Mouse (Mus musculus) midbrain, embryonic 12.5 days (tissue): Measurements from ENCODE around the gene Plcb3. TPM values are rescaled to one million over a fixed set of nuclear protein-coding genes. Genes with fewer than 3 reads are reported as not detected.
"Not testable (repeated sequence)": the region's sequence is repeated elsewhere in the genome, so short reads cannot be mapped to it uniquely, and the experiment has no call there.

Source experiments
- ATAC-seq: fragments of 200-750 bp; cut with Nextera tagmentation; 2 replicates; pipeline ENCODE4 v1.8.0; 2017; ENCODE audit warnings: low read depth, moderate TSS enrichment, moderate library complexity; ENCODE audit not compliant: low FRiP score
- H3K27ac ChIP-seq: fragments of 300-500 bp; sonication (generic); replicated peaks from 2 replicates; pipeline ENCODE4 v1.5.1; 2016; ENCODE audit warnings: mild to moderate bottlenecking
- H3K27me3 ChIP-seq: fragments of 300-500 bp; sonication (generic); 2 replicates; pipeline ENCODE4 v1.6.1; 2016; ENCODE audit warnings: mild to moderate bottlenecking
- H3K36me3 ChIP-seq: fragments of 300-500 bp; sonication (generic); 2 replicates; pipeline ENCODE4 v1.6.1; 2016
- H3K4me1 ChIP-seq: fragments of 300-500 bp; sonication (generic); 2 replicates; pipeline ENCODE4 v1.6.1; 2016
- H3K4me2 ChIP-seq: fragments of 300-500 bp; sonication (generic); replicated peaks from 2 replicates; pipeline ENCODE4 v1.6.1; 2016; ENCODE audit warnings: mild to moderate bottlenecking, moderate library complexity
- H3K4me3 ChIP-seq: fragments of 300-500 bp; sonication (generic); 2 replicates; pipeline ENCODE4 v1.5.1; 2016; ENCODE audit warnings: mild to moderate bottlenecking
- H3K9ac ChIP-seq: fragments of 300-500 bp; sonication (generic); replicated peaks from 2 replicates; pipeline ENCODE4 v1.6.1; 2016; ENCODE audit warnings: mild to moderate bottlenecking, moderate library complexity
- H3K9me3 ChIP-seq: fragments of 300-500 bp; sonication (generic); 2 replicates; pipeline ENCODE4 v1.6.1; 2016; ENCODE audit warnings: mild to moderate bottlenecking
- WGBS: fragments of 180-500 bp; shearing (Covaris S2); methylation state at CpG from one replicate; pipeline ENCODE4 v1.1.7; 2016; 5-methylcytosine and 5-hydroxymethylcytosine counted together
- polyA plus RNA-seq: library from polyadenylated mRNA; unstranded; fragments of >200 nt; fragmentation: Nextera tagmentation; extraction: Ambion mirVana; gene quantifications from 2 replicates; pipeline ENCODE4 v1.2.1, GENCODE M21; 2016

Plcb3 gene
- polyA plus RNA-seq, 1 experiment from 2014 or later: 22.5 TPM

DNA sequence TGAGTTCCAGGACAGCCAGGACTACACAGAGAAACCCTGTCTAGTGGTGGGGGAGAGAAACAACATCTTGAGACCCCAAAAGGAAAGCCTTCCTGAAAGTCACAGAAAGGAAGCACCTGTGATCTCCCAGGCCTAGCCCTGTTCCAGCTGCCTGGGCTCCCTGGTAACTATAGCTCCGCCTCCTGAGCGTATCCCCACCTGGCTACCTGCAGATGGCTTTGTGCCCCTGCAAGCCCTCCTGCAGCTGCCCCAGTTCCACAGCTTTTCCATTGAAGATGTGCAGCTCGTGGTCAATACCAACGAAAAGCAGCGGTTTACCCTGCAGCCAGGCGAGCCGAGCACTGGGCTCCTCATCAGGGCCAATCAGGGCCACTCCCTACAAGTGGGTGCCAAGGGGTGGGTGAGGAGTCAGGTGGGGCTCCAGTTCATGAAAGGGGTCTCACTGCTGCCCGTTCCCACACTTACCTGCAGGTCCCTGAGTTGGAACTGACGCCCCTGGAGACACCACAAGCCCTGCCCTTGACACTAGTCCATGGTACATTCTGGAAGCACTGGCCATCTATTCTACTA is 21.5 kb upstream of the Plcb3 start:
- no peak for ATAC-seq
- WGBS: 82% methylated on average over 9 of the region's 9 CpGs
- H3K9ac ChIP-seq: no peak overlapping the region
- H3K9me3 ChIP-seq: no peaks in the 10 kb centered on the region
- no peaks in the 10 kb centered on the region for H3K27me3 ChIP-seq
- peaks cover 29% of the 10 kb centered on the region for H3K4me1 ChIP-seq
- no peak overlapping the region for H3K4me3 ChIP-seq
- no peak overlapping the region for H3K27ac ChIP-seq
- no peak overlapping the region for H3K4me2 ChIP-seq
- H3K36me3 ChIP-seq: peaks cover 24% of the 10 kb centered on the region

DNA sequence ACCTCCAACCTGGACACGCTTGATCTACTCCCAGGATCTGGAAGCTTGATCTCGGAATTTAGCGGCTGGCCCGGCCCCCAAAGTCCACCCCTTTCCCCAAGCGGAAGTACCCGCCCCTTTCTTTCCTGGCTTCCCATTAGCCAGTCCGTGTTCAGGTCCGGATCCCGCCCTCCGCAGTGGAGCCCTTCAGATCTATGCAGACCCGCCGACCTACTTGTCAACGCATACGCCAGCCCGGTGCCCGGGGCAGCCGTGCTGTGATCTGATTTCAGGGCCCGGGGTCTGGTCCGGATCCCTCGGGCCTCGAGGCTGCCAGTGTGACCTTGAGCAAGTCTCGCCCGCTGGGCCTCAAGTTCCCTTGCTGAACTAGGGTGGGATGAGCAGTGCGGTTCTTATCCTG is 19.7 kb upstream of the Plcb3 start, which contains the start of the genes Nudt22 and Trpt1:
Nudt22 (minus strand) TSS at position 112 of the 400 bp plus-strand sequence.
Trpt1 (plus strand) TSS at position 126 of the 400 bp plus-strand sequence.
- Histone ChIP-seq H3K4me2 (peak within 1 kb of the TSS; percentile 75), H3K27me3 (no peaks in the 10 kb centered on the region), H3K36me3 (peaks cover 24% of the 10 kb centered on the region), H3K9ac (peak within 1 kb of the TSS; percentile 78), H3K27ac (peak within 1 kb of the TSS; percentile 43), H3K4me3 (peak within 1 kb of the TSS; percentile 64), H3K9me3 (no peaks in the 10 kb centered on the region), H3K4me1 (peaks cover 37% of the 10 kb centered on the region)
- ATAC-seq: peak; percentile 73
- under 1% methylated on average over 24 of the region's 24 CpGs for WGBS

DNA sequence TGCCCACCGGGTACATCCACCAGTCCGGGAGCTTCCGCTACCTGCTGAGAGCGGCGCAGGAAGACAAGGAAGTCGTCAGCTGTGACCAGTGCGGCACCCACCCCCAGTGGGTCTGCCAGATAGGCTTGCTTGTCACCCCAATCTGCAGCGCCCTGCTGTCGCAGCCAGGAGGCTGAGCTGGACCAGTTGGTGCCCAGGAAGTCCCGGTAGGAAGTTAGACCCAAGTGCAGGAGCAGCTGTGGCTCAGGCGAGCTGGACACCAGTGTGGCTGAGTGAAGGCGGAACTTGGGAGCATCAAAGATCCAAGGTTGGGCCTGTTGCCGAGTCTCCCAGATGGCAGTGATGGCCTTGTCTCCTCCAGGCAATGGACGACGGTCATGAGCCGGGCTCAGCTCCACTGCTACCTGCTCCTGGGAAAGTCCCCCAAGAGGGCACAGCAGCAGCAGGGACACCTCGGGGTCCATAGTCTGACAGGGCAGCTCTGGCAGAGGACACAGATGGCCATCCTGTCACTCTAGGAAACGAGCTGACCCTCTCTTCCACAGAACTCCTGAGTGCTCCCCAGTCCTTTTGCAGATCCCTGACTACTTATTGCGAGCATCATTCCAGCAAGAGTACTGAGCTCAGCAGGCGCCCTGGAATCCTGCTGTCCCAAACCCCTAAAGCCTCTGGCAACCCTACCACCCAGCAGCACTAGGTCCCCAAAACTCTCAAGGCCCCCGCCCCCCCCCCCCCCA is 19.2 kb upstream of the Plcb3 start:
- peak overlapping the region; percentile 78 for H3K9ac ChIP-seq
- H3K4me3 ChIP-seq: peak overlapping the region; percentile 64
- H3K4me2 ChIP-seq: peak overlapping the region; percentile 75
- H3K4me1 ChIP-seq: peaks cover 37% of the 10 kb centered on the region
- no peak for ATAC-seq
- WGBS: 47% methylated on average over 21 of the region's 21 CpGs
- H3K36me3 ChIP-seq: peaks cover 23% of the 10 kb centered on the region
- H3K27ac ChIP-seq: peak overlapping the region; percentile 15; the same call in 1 of the 2 replicates
- H3K9me3 ChIP-seq: no peaks in the 10 kb centered on the region
- H3K27me3 ChIP-seq: no peaks in the 10 kb centered on the region

DNA sequence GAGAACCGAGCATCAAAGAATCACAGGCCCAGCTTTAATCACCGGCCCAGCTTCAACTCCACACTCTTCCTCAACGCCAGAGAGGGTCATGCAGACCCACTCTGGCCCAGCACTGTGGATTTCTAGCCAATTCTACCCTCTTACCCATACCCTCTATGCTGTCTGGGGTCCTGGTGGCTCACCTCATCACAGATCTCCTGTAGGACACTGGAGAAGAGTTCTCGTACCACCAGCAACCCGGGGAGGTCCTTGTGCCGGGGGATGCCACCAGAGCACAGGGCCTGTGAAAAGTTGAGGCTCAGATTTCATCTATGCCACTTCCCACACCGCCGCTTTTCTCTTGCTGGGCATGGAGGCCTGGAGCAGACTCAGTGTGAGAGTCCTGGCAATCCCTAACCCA is 18.2 kb upstream of the Plcb3 start:
- Histone ChIP-seq H3K9me3 (no peaks in the 10 kb centered on the region), H3K36me3 (peaks cover 14% of the 10 kb centered on the region), H3K4me2 (no peak overlapping the region), H3K9ac (no peak overlapping the region), H3K27ac (no peak overlapping the region), H3K27me3 (no peaks in the 10 kb centered on the region), H3K4me1 (peaks cover 37% of the 10 kb centered on the region), H3K4me3 (no peak overlapping the region)
- WGBS: 93% methylated on average over 8 of the region's 8 CpGs
- ATAC-seq: no peak

DNA sequence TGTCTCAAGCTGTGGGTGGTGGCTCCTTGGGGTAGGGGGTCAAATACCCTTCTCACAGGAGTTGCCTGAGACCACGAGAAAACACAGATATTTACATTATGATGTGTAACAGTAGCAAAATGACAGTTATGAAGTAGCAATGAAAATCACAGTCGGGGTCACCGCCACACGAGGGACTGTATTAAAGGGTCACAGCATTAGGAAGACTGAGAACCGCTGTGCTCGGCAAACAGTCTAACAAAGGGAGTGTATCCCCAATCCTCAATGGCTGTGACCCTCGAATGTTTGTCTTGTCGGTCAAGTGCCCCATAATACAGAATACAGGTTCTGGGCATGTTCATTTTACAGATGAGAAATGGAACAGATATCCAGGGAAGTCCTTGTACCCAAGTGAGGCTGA is 17.7 kb upstream of the Plcb3 start:
- Histone ChIP-seq H3K4me1 (peaks cover 37% of the 10 kb centered on the region), H3K27ac (no peak overlapping the region), H3K36me3 (peaks cover 12% of the 10 kb centered on the region), H3K4me2 (no peak overlapping the region), H3K9ac (no peak overlapping the region), H3K4me3 (no peak overlapping the region), H3K27me3 (no peaks in the 10 kb centered on the region), H3K9me3 (no peaks in the 10 kb centered on the region)
- WGBS: 85% methylated on average over 8 of the region's 8 CpGs
- ATAC-seq: no peak

DNA sequence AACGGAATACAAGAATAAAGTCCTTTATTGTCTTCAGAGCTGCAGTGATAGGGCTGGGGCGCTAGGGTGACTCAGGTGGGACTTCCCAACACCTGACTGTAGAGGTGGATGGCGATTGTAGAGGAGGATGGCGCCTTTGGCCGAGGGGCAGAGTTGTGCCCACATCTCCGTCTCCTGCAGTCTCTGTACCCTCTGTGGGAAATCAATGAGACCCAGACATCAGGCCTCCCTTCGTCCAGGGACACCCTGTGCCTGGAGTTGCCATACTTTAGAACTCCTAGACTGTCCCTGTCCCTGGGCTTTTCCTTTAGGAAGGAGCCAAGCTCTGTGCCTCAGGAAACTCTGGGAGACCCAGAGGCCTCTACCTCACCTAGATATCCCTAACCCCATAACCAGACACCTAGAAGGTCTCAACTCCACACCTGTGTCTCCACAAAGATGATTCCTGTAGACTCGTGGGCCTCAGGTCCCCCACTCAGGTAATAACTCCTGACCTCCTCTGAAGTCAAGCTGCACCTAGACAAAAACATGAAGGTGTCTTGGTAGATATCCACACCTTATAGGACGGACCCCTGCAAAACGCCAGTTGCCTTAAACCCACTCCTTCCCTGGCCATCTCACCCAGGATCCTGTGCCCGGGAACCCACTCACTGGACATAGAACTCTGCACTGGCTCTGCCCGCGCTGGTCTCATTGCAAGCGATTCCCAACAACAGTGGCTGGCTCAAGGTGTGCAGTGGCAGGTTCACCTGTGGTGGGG is 16.9 kb upstream of the Plcb3 start:
- WGBS: 59% methylated on average over 14 of the region's 14 CpGs
- Histone ChIP-seq H3K27me3 (no peaks in the 10 kb centered on the region), H3K9ac (peak overlapping the region; percentile 68), H3K4me1 (peaks cover 39% of the 10 kb centered on the region), H3K9me3 (no peaks in the 10 kb centered on the region), H3K27ac (peak overlapping the region; percentile 54; the same call in 1 of the 2 replicates), H3K4me2 (peak overlapping the region; percentile 93), H3K36me3 (peaks cover 4% of the 10 kb centered on the region; the same call in 1 of the 2 replicates), H3K4me3 (peak overlapping the region; percentile 58)
- no peak for ATAC-seq

DNA sequence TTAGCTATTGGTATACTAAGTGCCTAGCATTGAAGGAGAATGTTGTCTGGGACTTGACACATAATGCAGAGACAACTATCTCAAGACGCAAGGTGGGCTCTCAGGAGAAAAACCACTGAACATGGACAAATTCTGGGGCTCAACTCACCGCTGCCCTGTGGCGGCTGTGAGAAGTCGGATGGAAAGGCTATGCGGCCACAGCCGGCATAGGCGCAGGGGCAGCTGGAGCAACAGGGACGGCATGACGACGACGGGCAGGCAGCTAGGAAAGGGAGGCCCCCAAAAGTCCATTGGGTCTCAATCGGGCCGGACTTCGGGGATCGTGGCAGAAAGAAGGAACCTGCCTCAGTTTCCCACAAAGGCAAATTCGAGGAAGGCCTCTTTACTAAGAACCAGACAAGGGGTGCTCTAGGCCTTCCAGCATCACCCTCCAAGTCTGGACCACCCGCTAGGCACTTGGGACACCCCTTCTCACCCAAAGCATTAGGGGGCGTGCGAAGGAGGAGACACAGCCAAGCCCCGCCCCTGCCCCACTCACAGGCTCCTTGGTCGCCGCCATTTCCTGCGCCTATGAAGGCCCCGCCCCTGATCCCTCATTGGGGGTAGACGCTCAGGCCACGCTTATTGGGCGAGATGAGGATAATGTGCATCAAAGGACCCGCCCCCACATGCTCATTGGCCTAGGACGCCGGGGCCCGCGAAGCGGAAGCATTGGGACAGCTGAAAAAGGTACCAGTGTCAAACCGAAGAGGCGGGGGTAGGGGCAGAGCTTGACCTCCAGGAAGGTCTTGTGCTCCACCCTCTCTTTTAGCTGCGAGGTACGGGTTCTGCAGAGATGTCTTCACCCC is 16.0 kb upstream of the Plcb3 start, which contains the start of gene Dnajc4:
Dnajc4 (minus strand) TSS at position 562 of the 848 bp plus-strand sequence.
- peak; percentile 94 for ATAC-seq
- WGBS: 1% methylated on average over 37 of the region's 37 CpGs
- H3K9ac ChIP-seq: peak within 1 kb of the TSS; percentile 71
- H3K36me3 ChIP-seq: 0 out of 2 replicates have a peak, but pooled peaks cover 2% of the 10 kb centered on the region
- H3K27ac ChIP-seq: peak within 1 kb of the TSS; percentile 54; the same call in 1 of the 2 replicates
- H3K9me3 ChIP-seq: no peaks in the 10 kb centered on the region
- peaks cover 46% of the 10 kb centered on the region for H3K4me1 ChIP-seq
- peak within 1 kb of the TSS; percentile 93 for H3K4me2 ChIP-seq
- H3K27me3 ChIP-seq: no peaks in the 10 kb centered on the region
- H3K4me3 ChIP-seq: peak within 1 kb of the TSS; percentile 58

DNA sequence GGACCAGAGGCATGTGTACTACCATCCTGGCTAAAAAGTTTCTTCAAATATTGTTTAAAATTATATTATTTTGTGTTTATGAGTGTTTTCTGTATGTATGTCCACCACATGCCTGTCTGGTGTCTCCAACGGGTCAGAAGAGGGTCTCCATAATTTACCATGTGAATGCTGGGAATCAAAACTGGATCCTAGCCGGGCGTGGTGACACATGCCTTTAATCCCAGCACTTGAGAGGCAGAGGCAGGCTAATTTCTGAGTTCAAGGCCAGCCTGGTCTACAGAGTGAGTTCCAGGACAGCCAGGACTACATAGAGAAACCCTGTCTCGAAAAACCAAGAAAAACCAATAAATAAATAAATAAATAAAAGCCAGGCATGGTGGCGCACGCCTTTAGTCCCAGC is 14.9 kb upstream of the Plcb3 start:
- ATAC-seq, H3K4me3 ChIP-seq, H3K27ac ChIP-seq, H3K27me3 ChIP-seq, H3K9ac ChIP-seq, H3K9me3 ChIP-seq, H3K4me2 ChIP-seq, H3K36me3 ChIP-seq: not testable (repeated sequence)
- WGBS: 94% methylated on average over 6 of the region's 6 CpGs
- peaks cover 45% of the 10 kb centered on the region for H3K4me1 ChIP-seq

DNA sequence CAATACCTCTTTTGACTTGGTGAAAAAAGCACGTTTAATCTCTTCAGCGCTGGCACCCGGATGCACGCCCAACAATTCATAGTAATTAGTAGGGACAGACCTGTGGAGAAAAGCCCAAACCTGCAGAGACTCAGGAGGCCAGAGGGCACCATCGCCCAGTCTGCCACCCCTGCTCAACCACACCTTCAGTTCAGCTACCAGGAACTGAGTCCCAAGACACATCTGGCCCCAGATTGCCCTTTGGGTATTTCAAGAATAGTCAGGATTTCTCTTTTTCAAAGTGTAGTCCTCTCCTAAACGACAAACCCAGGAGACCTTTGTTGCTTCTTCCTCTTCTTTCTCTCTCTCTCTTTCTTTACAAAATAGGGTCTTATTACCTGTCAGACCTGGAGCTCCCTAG is 14.4 kb upstream of the Plcb3 start:
- H3K9me3 ChIP-seq: no peaks in the 10 kb centered on the region
- H3K27ac ChIP-seq: no peak overlapping the region
- no peak overlapping the region for H3K4me2 ChIP-seq
- H3K9ac ChIP-seq: no peak overlapping the region
- H3K4me1 ChIP-seq: peaks cover 46% of the 10 kb centered on the region
- H3K4me3 ChIP-seq: no peak overlapping the region
- no peaks in the 10 kb centered on the region for H3K27me3 ChIP-seq
- H3K36me3 ChIP-seq: 0 out of 2 replicates have a peak, but pooled peaks cover 2% of the 10 kb centered on the region
- 90% methylated on average over 6 of the region's 6 CpGs for WGBS
- no peak for ATAC-seq

DNA sequence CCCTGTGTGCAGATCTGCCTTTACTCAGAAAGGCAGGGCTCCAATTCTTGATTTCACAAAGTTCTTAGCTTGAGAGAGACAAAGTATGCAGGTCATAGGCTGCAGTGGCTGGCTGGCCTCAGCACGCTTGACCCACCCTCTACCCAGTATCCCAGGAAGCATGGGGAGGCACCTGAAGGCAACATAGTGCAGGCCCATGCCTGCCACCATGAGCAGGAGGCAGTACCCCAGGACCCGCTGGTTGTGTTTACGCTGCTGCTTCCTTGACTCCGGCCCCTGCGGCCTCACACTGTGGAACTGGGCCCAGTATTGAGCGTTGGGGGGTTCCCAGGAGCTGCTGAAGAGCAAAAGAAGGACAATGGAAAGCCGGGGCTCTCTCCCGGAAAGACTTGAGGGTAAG is 13.0 kb upstream of the Plcb3 start:
- no peaks in the 10 kb centered on the region for H3K27me3 ChIP-seq
- ATAC-seq: no peak
- H3K4me3 ChIP-seq: no peak overlapping the region
- no peaks in the 10 kb centered on the region for H3K9me3 ChIP-seq
- H3K4me1 ChIP-seq: peaks cover 36% of the 10 kb centered on the region
- H3K4me2 ChIP-seq: no peak overlapping the region
- WGBS: 83% methylated on average over 8 of the region's 8 CpGs
- H3K9ac ChIP-seq: no peak overlapping the region
- H3K36me3 ChIP-seq: peaks cover 13% of the 10 kb centered on the region
- no peak overlapping the region for H3K27ac ChIP-seq

DNA sequence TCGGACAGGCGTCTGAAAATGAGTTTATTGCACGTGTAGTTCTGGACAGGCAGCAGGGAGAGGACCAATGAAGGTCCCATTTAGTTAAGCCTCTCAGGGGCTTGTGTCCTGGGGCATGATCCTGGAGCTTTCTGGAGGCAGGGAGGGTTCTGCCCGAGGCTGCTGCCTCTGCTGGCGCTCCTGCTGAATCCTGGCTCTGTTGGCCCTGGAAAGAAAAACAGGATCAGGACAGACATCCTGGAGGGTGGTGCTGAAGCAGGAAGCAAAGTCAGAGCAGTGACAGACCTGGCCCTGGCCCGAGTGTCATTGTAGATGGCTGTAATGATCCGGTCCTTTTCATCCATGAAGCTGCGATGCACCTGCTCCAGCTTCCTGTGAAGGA is 11.6 kb upstream of the Plcb3 start:
- peak; percentile 5 for ATAC-seq
- H3K27me3 ChIP-seq: no peaks in the 10 kb centered on the region
- WGBS: 3% methylated on average over 8 of the region's 8 CpGs
- H3K27ac ChIP-seq: peak overlapping the region; percentile 77
- peak overlapping the region; percentile 98 for H3K4me2 ChIP-seq
- no peaks in the 10 kb centered on the region for H3K9me3 ChIP-seq
- peak overlapping the region; percentile 89 for H3K4me3 ChIP-seq
- peaks cover 32% of the 10 kb centered on the region for H3K4me1 ChIP-seq
- peak overlapping the region; percentile 96 for H3K9ac ChIP-seq
- peaks cover 22% of the 10 kb centered on the region for H3K36me3 ChIP-seq
